Mouse (Mus musculus): ENCODE measurements at regions not wholly inside any gene's neighbourhood (a gene's known extent, or its start where the extent isn't known, plus 50 kb on each side); places are given as distances from the start of the nearest gene placed in this dataset.

GRCm38 (mm10) chr4:4630750-4631149 is 162.4 kb downstream of the Impad1 start:
- TF ChIP-seq CTCF (IDR thresholded peaks at IDR 0.05) (no peak), EP300 (IDR thresholded peaks at IDR 0.05) (no peak)
